Mouse (Mus musculus): ENCODE measurements around the gene Chrne. TPM values are rescaled to one million over a fixed set of nuclear protein-coding genes. Genes with fewer than 3 reads are reported as not detected.

Chrne gene
- polyA plus RNA-seq, 2 experiments: 0.20 to 0.43 TPM

DNA sequence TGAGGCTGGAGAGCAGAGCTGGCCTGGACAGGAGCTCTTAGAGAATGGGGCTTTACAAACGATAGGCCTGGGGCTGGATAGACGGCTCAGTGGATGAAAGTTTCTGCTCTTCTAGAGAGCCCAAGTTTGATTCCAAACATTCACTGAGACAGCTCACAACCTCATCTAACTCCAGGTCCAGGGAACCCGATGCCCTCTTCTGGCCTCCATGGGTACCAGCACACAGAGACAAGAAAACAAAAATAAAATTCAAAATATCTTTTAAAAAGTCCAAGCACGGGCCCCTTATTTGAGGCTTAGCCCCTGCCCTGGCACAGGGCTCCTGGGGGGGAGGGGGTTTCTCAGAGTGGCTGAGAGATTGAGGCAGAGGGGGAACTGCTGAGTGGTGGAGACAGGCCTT is 8.3 kb downstream of the Chrne start:
- H3K4me2 ChIP-seq (replicated peaks; ENCODE audit: low read depth, low read length, severe bottlenecking): no peak overlapping the region
- no peak overlapping the region for H3K9ac ChIP-seq (ENCODE audit: low read depth, low read length, severe bottlenecking)
- H3K27ac ChIP-seq (replicated peaks; ENCODE audit: low read depth, low read length): no peak overlapping the region
- no peak overlapping the region for H3K4me3 ChIP-seq (replicated peaks; ENCODE audit: low read length)
- no peaks in the 10 kb centered on the region for H3K9me3 ChIP-seq (ENCODE audit: control insufficient read depth, low read length)
- H3K36me3 ChIP-seq (ENCODE audit: control insufficient read depth, insufficient read depth, low read length): peaks cover 74% of the 10 kb centered on the region
- no peak for TF ChIP-seq POLR2A (IDR thresholded peaks at IDR 0.05; ENCODE audit: borderline replicate concordance, extremely low read depth, insufficient read depth, insufficient read length)
- ATAC-seq (ENCODE audit: low FRiP score, low read depth) (no peak), DNase-seq (ENCODE audit: low spot score) (no peak)
- no peaks in the 10 kb centered on the region for H3K27me3 ChIP-seq (ENCODE audit: control insufficient read depth, insufficient read depth, low read length)
- H3K4me1 ChIP-seq (ENCODE audit: control insufficient read depth, insufficient read depth, low read length): peaks cover 10% of the 10 kb centered on the region; the same call in 1 of the 2 replicates
- 87% methylated on average over 4 of the region's 4 CpGs for WGBS

DNA sequence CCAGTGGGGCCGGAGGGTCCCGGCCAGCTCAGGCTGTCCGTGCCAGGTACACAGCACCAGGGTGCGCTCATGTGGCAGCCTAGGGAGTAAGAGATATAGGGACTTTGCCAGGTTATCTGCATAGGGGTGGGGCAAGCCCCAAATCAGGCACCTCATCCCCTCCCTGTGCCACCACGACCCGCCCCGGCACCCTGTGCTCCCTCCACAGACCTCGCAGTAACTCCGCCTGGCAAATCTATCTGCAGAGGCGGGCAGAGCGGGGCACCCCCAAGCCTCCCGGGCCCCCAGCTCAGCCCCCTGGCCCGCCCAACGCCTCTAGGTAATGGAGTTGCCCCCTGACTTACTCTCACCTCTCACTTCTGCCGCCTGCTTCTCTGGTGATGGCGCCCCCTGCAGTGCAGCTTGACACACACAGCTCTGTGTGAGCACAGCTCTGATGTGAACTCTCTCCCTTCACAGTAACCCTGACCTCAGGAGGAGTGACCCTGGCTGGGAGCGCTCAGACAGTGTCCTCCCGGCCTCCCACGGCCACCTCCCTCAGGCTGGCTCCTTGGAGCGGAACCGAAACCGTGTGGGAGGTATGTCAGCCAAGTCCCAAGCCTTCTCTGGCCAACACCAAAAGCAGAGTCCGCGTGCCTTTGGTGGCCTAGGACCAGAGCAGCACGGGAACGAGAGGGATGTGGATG is 10.5 kb downstream of the Chrne start:
- 87% methylated on average over 26 of the region's 26 CpGs for WGBS
- TF ChIP-seq POLR2A (IDR thresholded peaks at IDR 0.05; ENCODE audit: borderline replicate concordance, extremely low read depth, insufficient read depth, insufficient read length): no peak
- H3K4me3 ChIP-seq (replicated peaks; ENCODE audit: low read length): no peak overlapping the region
- ATAC-seq (ENCODE audit: low FRiP score, low read depth) (no peak), DNase-seq (ENCODE audit: low spot score) (no peak)
- H3K9me3 ChIP-seq (ENCODE audit: control insufficient read depth, low read length): no peaks in the 10 kb centered on the region
- no peak overlapping the region for H3K4me2 ChIP-seq (replicated peaks; ENCODE audit: low read depth, low read length, severe bottlenecking)
- H3K27me3 ChIP-seq (ENCODE audit: control insufficient read depth, insufficient read depth, low read length): no peaks in the 10 kb centered on the region
- H3K4me1 ChIP-seq (ENCODE audit: control insufficient read depth, insufficient read depth, low read length): no peaks in the 10 kb centered on the region
- H3K27ac ChIP-seq (replicated peaks; ENCODE audit: low read depth, low read length): no peak overlapping the region
- no peak overlapping the region for H3K9ac ChIP-seq (ENCODE audit: low read depth, low read length, severe bottlenecking)
- H3K36me3 ChIP-seq (ENCODE audit: control insufficient read depth, insufficient read depth, low read length): peaks cover 96% of the 10 kb centered on the region

DNA sequence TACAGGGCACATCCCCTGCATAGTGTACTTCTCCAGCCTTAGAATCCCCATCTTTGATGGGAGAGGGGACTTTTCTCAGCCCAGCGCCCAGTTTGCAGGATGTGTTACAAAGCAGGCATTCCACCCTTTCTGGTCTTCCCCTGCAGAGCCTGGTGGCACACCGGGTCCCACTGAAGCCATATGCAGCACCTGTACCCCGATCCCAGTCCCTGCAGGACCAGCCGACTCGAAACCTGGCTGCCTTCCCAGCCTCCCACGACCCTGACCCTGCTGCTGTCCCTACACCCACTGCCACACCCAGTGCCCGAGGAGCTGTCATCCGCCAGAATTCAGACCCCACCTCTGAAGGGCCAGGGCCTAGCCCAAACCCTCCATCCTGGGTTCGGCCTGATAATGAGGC is 11.4 kb downstream of the Chrne start:
- Histone ChIP-seq H3K36me3 (ENCODE audit: control insufficient read depth, insufficient read depth, low read length) (peaks cover 89% of the 10 kb centered on the region), H3K27me3 (ENCODE audit: control insufficient read depth, insufficient read depth, low read length) (no peaks in the 10 kb centered on the region), H3K27ac (replicated peaks; ENCODE audit: low read depth, low read length) (no peak overlapping the region), H3K9ac (ENCODE audit: low read depth, low read length, severe bottlenecking) (no peak overlapping the region; the same call in 1 of the 2 replicates), H3K4me1 (ENCODE audit: control insufficient read depth, insufficient read depth, low read length) (no peaks in the 10 kb centered on the region), H3K4me3 (replicated peaks; ENCODE audit: low read length) (no peak overlapping the region), H3K4me2 (replicated peaks; ENCODE audit: low read depth, low read length, severe bottlenecking) (no peak overlapping the region), H3K9me3 (ENCODE audit: control insufficient read depth, low read length) (no peaks in the 10 kb centered on the region)
- no peak for ATAC-seq (ENCODE audit: low FRiP score, low read depth)
- DNase-seq (ENCODE audit: low spot score): no peak
- no peak for TF ChIP-seq POLR2A (IDR thresholded peaks at IDR 0.05; ENCODE audit: borderline replicate concordance, extremely low read depth, insufficient read depth, insufficient read length)
- WGBS: 89% methylated on average over 9 of the region's 9 CpGs

DNA sequence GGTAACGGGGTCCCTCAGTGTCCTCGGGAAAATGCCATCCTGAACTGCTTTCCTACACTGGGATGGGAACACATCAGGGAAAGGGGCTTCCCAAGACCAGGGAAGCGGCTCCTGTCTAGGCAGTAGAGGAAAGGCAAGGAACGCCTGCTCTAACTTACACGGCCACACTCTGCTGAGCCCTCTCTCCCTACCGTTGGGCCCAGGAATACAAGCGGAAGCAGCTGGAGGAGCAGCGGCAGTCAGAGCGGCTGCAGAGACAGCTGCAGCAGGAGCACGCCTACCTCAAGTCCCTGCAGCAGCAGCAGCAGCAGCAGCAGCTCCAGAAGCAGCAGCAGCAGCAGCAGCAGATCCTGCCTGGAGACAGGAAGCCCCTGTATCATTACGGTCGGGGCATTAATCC is 12.3 kb downstream of the Chrne start:
- Histone ChIP-seq H3K4me1 (ENCODE audit: control insufficient read depth, insufficient read depth, low read length) (no peaks in the 10 kb centered on the region), H3K4me3 (replicated peaks; ENCODE audit: low read length) (no peak overlapping the region), H3K27ac (replicated peaks; ENCODE audit: low read depth, low read length) (no peak overlapping the region), H3K27me3 (ENCODE audit: control insufficient read depth, insufficient read depth, low read length) (no peaks in the 10 kb centered on the region), H3K9ac (ENCODE audit: low read depth, low read length, severe bottlenecking) (no peak overlapping the region), H3K9me3 (ENCODE audit: control insufficient read depth, low read length) (no peaks in the 10 kb centered on the region), H3K36me3 (ENCODE audit: control insufficient read depth, insufficient read depth, low read length) (peaks cover 83% of the 10 kb centered on the region), H3K4me2 (replicated peaks; ENCODE audit: low read depth, low read length, severe bottlenecking) (no peak overlapping the region)
- ATAC-seq (ENCODE audit: low FRiP score, low read depth) (no peak), DNase-seq (ENCODE audit: low spot score) (no peak)
- 72% methylated on average over 12 of the region's 12 CpGs for WGBS
- TF ChIP-seq POLR2A (IDR thresholded peaks at IDR 0.05; ENCODE audit: borderline replicate concordance, extremely low read depth, insufficient read depth, insufficient read length): no peak

DNA sequence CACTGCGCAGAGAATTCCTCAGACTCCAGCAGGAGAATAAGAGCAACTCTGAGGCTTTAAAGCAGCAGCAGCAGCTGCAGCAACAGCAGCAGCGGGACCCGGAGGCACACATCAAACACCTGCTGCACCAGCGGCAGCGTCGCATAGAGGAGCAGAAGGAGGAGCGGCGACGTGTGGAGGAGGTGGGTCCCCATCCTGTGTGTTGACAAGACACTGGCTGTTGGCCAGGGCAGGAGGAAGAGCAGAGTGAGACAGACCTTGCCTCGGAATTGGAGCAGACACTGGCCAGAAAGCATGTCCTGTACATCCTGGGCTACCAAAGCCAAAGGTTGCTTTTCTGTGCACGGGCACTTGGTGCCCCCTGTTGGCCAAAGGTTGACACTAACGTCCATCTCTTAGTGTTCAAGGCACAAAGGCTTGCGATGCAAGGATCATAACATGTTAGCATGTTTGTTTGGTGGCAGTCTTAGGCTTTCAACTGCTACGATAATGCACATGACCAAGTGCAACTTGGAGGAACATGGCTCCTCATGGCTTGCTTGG is 13.9 kb downstream of the Chrne start:
- peak; percentile 72 for DNase-seq (ENCODE audit: low spot score)
- no peak for ATAC-seq (ENCODE audit: low FRiP score, low read depth)

More for the DNA sequence above, 13.9 kb downstream of the Chrne start:
- Histone ChIP-seq H3K4me2 (replicated peaks; ENCODE audit: low read depth, low read length, severe bottlenecking) (no peak overlapping the region), H3K27ac (replicated peaks; ENCODE audit: low read depth, low read length) (no peak overlapping the region), H3K36me3 (ENCODE audit: control insufficient read depth, insufficient read depth, low read length) (peaks cover 73% of the 10 kb centered on the region), H3K9ac (ENCODE audit: low read depth, low read length, severe bottlenecking) (no peak overlapping the region), H3K27me3 (ENCODE audit: control insufficient read depth, insufficient read depth, low read length) (no peaks in the 10 kb centered on the region), H3K4me1 (ENCODE audit: control insufficient read depth, insufficient read depth, low read length) (no peaks in the 10 kb centered on the region), H3K9me3 (ENCODE audit: control insufficient read depth, low read length) (no peaks in the 10 kb centered on the region), H3K4me3 (replicated peaks; ENCODE audit: low read length) (no peak overlapping the region)
- 58% methylated on average over 14 of the region's 14 CpGs for whole genome bisulfite sequencing
- no peak for TF ChIP-seq POLR2A (IDR thresholded peaks at IDR 0.05; ENCODE audit: borderline replicate concordance, extremely low read depth, insufficient read depth, insufficient read length)
